Mouse (Mus musculus): ENCODE data around the gene Capn5. TPM values are rescaled to one million over a fixed set of nuclear protein-coding genes. Genes with fewer than 3 reads are reported as not detected.
A peak's percentile ranks its signal among the peaks of the same experiment; 100 is the strongest.

Capn5 gene
- polyA plus RNA-seq, 1 experiment from 2014 or later, result 5.0 TPM

DNA sequence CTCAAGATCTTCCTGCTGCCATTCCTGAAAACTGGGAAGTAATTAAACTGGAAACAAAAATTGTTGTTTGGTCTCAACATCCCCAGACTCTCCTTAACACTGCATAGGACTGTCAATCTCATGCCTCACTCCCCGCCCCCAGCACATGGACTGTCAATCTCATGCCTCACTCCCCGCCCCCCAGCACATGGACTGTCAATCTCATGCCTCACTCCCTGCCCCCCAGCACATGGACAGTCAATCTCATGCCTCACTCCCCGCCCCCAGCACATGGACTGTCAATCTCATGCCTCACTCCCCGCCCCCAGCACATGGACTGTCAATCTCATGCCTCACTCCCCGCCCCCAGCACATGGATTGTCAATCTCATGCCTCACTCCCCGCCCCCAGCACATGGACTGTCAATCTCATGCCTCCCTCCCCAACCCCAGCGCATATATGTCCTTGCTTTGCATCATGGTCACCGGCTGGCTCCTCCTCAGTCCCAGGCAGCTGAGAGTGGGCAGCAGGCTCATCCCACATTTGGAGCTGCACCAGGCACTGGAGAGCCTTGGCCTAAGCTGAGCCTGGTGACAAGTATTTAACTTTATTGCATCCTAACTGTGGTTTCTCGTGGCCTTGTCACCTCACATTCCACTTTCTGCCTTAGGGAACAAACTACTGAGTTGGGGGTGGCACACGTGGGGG, 29.2 kb downstream of the Capn5 start:
- H3K27ac ChIP-seq (replicated peaks; ENCODE audit: low read depth, low read length), result no peak overlapping the region
- no peak overlapping the region for H3K9ac ChIP-seq (ENCODE audit: low read depth, low read length)
- no peak overlapping the region for H3K4me3 ChIP-seq (ENCODE audit: low read depth, low read length)
- no peak for DNase-seq (ENCODE audit: low spot score)
- WGBS, result 71% methylated on average over 10 of the region's 10 CpGs
- no peaks in the 10 kb centered on the region for H3K27me3 ChIP-seq (replicated peaks; ENCODE audit: control insufficient read depth, insufficient read depth, low read length)
- H3K4me1 ChIP-seq (ENCODE audit: control insufficient read depth, insufficient read depth, low read length), result peaks cover 5% of the 10 kb centered on the region; the same call in 1 of the 2 replicates
- H3K36me3 ChIP-seq (ENCODE audit: control insufficient read depth, insufficient read depth, low read length), result no peaks in the 10 kb centered on the region
- ATAC-seq (ENCODE audit: low read depth), result no peak
- H3K4me2 ChIP-seq (ENCODE audit: low read depth, low read length), result no peak overlapping the region
- no peaks in the 10 kb centered on the region for H3K9me3 ChIP-seq (ENCODE audit: control insufficient read depth, low read length)

GRCm38 (mm10) chr7:98147766-98148165, 30.3 kb downstream of the Capn5 start:
- Histone ChIP-seq H3K36me3 (ENCODE audit: control insufficient read depth, insufficient read depth, low read length) (no peaks in the 10 kb centered on the region), H3K4me2 (ENCODE audit: low read depth, low read length) (no peak overlapping the region), H3K4me1 (ENCODE audit: control insufficient read depth, insufficient read depth, low read length) (peaks cover 5% of the 10 kb centered on the region; the same call in 1 of the 2 replicates), H3K4me3 (ENCODE audit: low read depth, low read length) (no peak overlapping the region), H3K9me3 (ENCODE audit: control insufficient read depth, low read length) (no peaks in the 10 kb centered on the region), H3K27ac (replicated peaks; ENCODE audit: low read depth, low read length) (no peak overlapping the region), H3K9ac (ENCODE audit: low read depth, low read length) (no peak overlapping the region), H3K27me3 (replicated peaks; ENCODE audit: control insufficient read depth, insufficient read depth, low read length) (no peaks in the 10 kb centered on the region)
- WGBS, result 75% methylated on average over 8 of the region's 8 CpGs
- ATAC-seq (ENCODE audit: low read depth), result no peak
- no peak for DNase-seq (ENCODE audit: low spot score)

- Histone ChIP-seq H3K4me1 (ENCODE audit: control insufficient read depth, insufficient read depth, low read length) (0 out of 2 replicates have a peak, but pooled peaks cover under 1% of the 10 kb centered on the region), H3K9ac (ENCODE audit: low read depth, low read length) (no peak overlapping the region), H3K36me3 (ENCODE audit: control insufficient read depth, insufficient read depth, low read length) (no peaks in the 10 kb centered on the region), H3K27me3 (replicated peaks; ENCODE audit: control insufficient read depth, insufficient read depth, low read length) (no peaks in the 10 kb centered on the region), H3K4me3 (ENCODE audit: low read depth, low read length) (no peak overlapping the region), H3K4me2 (ENCODE audit: low read depth, low read length) (no peak overlapping the region), H3K9me3 (ENCODE audit: control insufficient read depth, low read length) (no peaks in the 10 kb centered on the region), H3K27ac (replicated peaks; ENCODE audit: low read depth, low read length) (no peak overlapping the region)
- no peak for ATAC-seq (ENCODE audit: low read depth)
- 62% methylated on average over 8 of the region's 8 CpGs for WGBS
- no peak for DNase-seq (ENCODE audit: low spot score)
Measured at GRCm38 (mm10) chr7:98146447-98146845, 31.6 kb downstream of the Capn5 start.

DNA sequence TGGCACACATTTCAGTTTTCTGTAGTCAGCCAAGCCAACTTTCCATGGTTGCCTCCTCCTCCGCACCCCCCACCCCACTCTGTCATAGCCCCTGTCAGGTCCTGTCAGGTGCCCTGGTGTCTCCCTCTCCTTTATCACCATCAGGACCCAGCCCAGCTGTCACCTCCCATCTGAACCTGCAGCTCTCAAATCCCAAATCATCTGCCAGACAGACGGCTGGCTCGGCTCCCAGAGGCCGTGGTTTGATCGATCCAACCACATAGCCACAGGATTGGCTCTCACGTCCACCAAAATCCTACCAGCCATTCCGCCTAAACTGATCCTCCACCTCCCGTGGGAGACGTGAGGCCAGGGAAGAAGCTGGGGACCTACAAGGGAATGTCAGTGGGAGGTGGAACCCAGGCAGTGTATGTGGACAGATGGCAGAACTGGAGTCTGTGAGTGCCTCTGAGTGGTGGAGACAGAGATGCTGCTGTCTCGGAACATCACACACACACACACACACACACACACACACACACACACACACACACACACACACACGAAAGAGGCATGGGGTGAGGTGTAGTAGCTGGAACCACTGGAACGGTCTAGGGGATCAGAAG, 32.1 kb downstream of the Capn5 start:
- DNase-seq (ENCODE audit: low spot score) (no peak), ATAC-seq (ENCODE audit: low read depth) (no peak)
- Histone ChIP-seq H3K4me3 (ENCODE audit: low read depth, low read length) (no peak overlapping the region), H3K36me3 (ENCODE audit: control insufficient read depth, insufficient read depth, low read length) (no peaks in the 10 kb centered on the region), H3K27ac (replicated peaks; ENCODE audit: low read depth, low read length) (no peak overlapping the region), H3K9ac (ENCODE audit: low read depth, low read length) (no peak overlapping the region), H3K4me2 (ENCODE audit: low read depth, low read length) (no peak overlapping the region), H3K27me3 (replicated peaks; ENCODE audit: control insufficient read depth, insufficient read depth, low read length) (no peaks in the 10 kb centered on the region), H3K9me3 (ENCODE audit: control insufficient read depth, low read length) (no peaks in the 10 kb centered on the region), H3K4me1 (ENCODE audit: control insufficient read depth, insufficient read depth, low read length) (0 out of 2 replicates have a peak, but pooled peaks cover 3% of the 10 kb centered on the region)
- WGBS, result 66% methylated on average over 12 of the region's 12 CpGs

DNA sequence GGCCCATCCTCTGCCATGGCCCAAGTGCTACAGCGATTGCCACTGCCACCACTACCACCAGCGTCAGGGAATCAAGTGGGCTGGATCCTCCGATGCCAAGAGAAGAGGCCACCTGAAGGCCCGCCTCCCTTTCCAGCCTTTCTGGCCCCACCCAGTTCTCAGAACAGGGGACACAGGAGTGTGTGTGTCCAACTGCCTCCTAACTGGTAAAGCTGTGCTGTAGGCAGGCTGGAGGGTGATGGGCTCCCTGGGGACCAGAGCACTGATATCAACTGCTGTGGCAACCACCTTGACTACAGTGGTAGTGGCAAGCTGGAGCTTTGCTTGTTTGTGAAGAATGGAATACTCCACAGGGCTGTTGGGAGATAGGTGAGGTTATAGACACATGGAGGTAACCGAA, 32.7 kb downstream of the Capn5 start, which contains the start of gene Omp:
TSS of gene Omp (minus strand) at position 101 of the 400 bp plus-strand sequence.
- H3K36me3 ChIP-seq (ENCODE audit: control insufficient read depth, insufficient read depth, low read length), result no peaks in the 10 kb centered on the region
- no peak within 1 kb of the TSS for H3K27ac ChIP-seq (replicated peaks; ENCODE audit: low read depth, low read length)
- H3K9me3 ChIP-seq (ENCODE audit: control insufficient read depth, low read length), result no peaks in the 10 kb centered on the region
- DNase-seq (ENCODE audit: low spot score) (no peak), ATAC-seq (ENCODE audit: low read depth) (peak; percentile 19; the same call in 1 of the 2 replicates)
- no peaks in the 10 kb centered on the region for H3K27me3 ChIP-seq (replicated peaks; ENCODE audit: control insufficient read depth, insufficient read depth, low read length)
- H3K9ac ChIP-seq (ENCODE audit: low read depth, low read length), result no peak within 1 kb of the TSS; the same call in 1 of the 2 replicates
- 95% methylated on average over 3 of the region's 5 CpGs for WGBS
- no peak within 1 kb of the TSS for H3K4me2 ChIP-seq (ENCODE audit: low read depth, low read length)
- H3K4me1 ChIP-seq (ENCODE audit: control insufficient read depth, insufficient read depth, low read length), result 0 out of 2 replicates have a peak, but pooled peaks cover 3% of the 10 kb centered on the region
- H3K4me3 ChIP-seq (ENCODE audit: low read depth, low read length), result no peak within 1 kb of the TSS

- ATAC-seq (ENCODE audit: low read depth), result no peak
- no peaks in the 10 kb centered on the region for H3K27me3 ChIP-seq (replicated peaks; ENCODE audit: control insufficient read depth, insufficient read depth, low read length)
- 61% methylated on average over 3 of the region's 3 CpGs for WGBS
- H3K4me3 ChIP-seq (ENCODE audit: low read depth, low read length), result no peak overlapping the region
- H3K27ac ChIP-seq (replicated peaks; ENCODE audit: low read depth, low read length), result no peak overlapping the region
- H3K9ac ChIP-seq (ENCODE audit: low read depth, low read length), result no peak overlapping the region
- no peaks in the 10 kb centered on the region for H3K36me3 ChIP-seq (ENCODE audit: control insufficient read depth, insufficient read depth, low read length)
- no peak for DNase-seq (ENCODE audit: low spot score)
- H3K4me1 ChIP-seq (ENCODE audit: control insufficient read depth, insufficient read depth, low read length), result 0 out of 2 replicates have a peak, but pooled peaks cover 6% of the 10 kb centered on the region
- H3K9me3 ChIP-seq (ENCODE audit: control insufficient read depth, low read length), result no peaks in the 10 kb centered on the region
- H3K4me2 ChIP-seq (ENCODE audit: low read depth, low read length), result no peak overlapping the region
Measured at GRCm38 (mm10) chr7:98142648-98143047, 35.4 kb downstream of the Capn5 start.

DNA sequence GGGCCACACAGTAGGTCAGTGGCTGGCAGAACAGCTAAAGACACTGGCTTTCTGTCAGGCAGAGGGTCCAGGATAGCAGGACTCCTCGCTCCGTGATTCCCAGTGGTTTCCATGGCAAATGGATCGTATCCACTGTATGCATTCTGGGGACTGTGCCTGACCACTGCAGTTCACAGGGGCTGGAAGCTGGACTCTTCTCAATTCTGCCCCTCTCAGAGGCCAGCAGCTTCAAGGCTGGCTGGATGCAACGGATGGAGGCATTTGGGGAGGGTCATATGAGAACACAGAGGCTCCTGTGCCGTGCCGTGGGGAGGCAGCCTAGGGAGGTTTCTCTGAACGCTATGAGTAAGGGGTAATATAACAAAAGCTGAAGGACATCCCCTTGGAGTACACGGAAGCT, 35.8 kb downstream of the Capn5 start:
- Histone ChIP-seq H3K27me3 (replicated peaks; ENCODE audit: control insufficient read depth, insufficient read depth, low read length) (no peaks in the 10 kb centered on the region), H3K4me3 (ENCODE audit: low read depth, low read length) (no peak overlapping the region), H3K4me2 (ENCODE audit: low read depth, low read length) (no peak overlapping the region), H3K9ac (ENCODE audit: low read depth, low read length) (no peak overlapping the region), H3K9me3 (ENCODE audit: control insufficient read depth, low read length) (no peaks in the 10 kb centered on the region), H3K36me3 (ENCODE audit: control insufficient read depth, insufficient read depth, low read length) (no peaks in the 10 kb centered on the region), H3K27ac (replicated peaks; ENCODE audit: low read depth, low read length) (no peak overlapping the region), H3K4me1 (ENCODE audit: control insufficient read depth, insufficient read depth, low read length) (0 out of 2 replicates have a peak, but pooled peaks cover 6% of the 10 kb centered on the region)
- 52% methylated on average over 8 of the region's 8 CpGs for WGBS
- ATAC-seq (ENCODE audit: low read depth) (no peak), DNase-seq (ENCODE audit: low spot score) (no peak)

- Histone ChIP-seq H3K4me1 (ENCODE audit: control insufficient read depth, insufficient read depth, low read length) (0 out of 2 replicates have a peak, but pooled peaks cover 6% of the 10 kb centered on the region), H3K27me3 (replicated peaks; ENCODE audit: control insufficient read depth, insufficient read depth, low read length) (no peaks in the 10 kb centered on the region), H3K4me2 (ENCODE audit: low read depth, low read length) (no peak overlapping the region), H3K36me3 (ENCODE audit: control insufficient read depth, insufficient read depth, low read length) (no peaks in the 10 kb centered on the region), H3K9ac (ENCODE audit: low read depth, low read length) (no peak overlapping the region), H3K9me3 (ENCODE audit: control insufficient read depth, low read length) (no peaks in the 10 kb centered on the region), H3K27ac (replicated peaks; ENCODE audit: low read depth, low read length) (no peak overlapping the region), H3K4me3 (ENCODE audit: low read depth, low read length) (no peak overlapping the region)
- DNase-seq (ENCODE audit: low spot score) (no peak), ATAC-seq (ENCODE audit: low read depth) (no peak)
- WGBS, result 57% methylated on average over 3 of the region's 3 CpGs
Measured at GRCm38 (mm10) chr7:98141206-98141605, 36.9 kb downstream of the Capn5 start.

All from embryonic facial prominence, embryonic 14.5 days (tissue).